Mouse (Mus musculus): Measurements from ENCODE around the gene Zfp639.

GRCm38 (mm10) chr3:32486543-32486942 is 23.5 kb upstream of the Zfp639 start:
- TF ChIP-seq POLR2A (IDR thresholded peaks at IDR 0.05; ENCODE audit: extremely low read depth, insufficient read depth, low read length) (no peak), CTCF (IDR thresholded peaks at IDR 0.05; ENCODE audit: low read depth, low read length) (no peak)
